Mouse (Mus musculus) lung, postnatal 0 days (tissue): ENCODE data around the gene Fbxw18.
"Not testable (repeated sequence)": the region's sequence is repeated elsewhere in the genome, so short reads cannot be mapped to it uniquely, and the experiment has no call there.

Source experiments
- CTCF ChIP-seq: IDR thresholded peaks from 2 replicates; pipeline ENCODE4 v1.5.1; 2016; ENCODE audit warnings: antibody characterized with exemption, mild to moderate bottlenecking
- EP300 ChIP-seq: IDR thresholded peaks from 2 replicates; pipeline ENCODE4 v1.6.1; 2016; ENCODE audit warnings: antibody characterized with exemption, mild to moderate bottlenecking, control low read depth

GRCm38 (mm10) chr9:109745989-109746388, 43.5 kb upstream of the Fbxw18 start, which contains the start of gene Fbxw26:
- not testable (repeated sequence) for TF ChIP-seq CTCF, EP300
